Mouse (Mus musculus) liver, postnatal 0 days (tissue): ENCODE measurements around the gene Alox8.

Experiments used
- CTCF ChIP-seq: sonication (generic); IDR thresholded peaks from 2 replicates; pipeline ENCODE4 v1.5.1; 2016; ENCODE audit warnings: antibody characterized with exemption, low read depth
- EP300 ChIP-seq: IDR thresholded peaks from 2 replicates; pipeline ENCODE4 v1.6.1; 2016; ENCODE audit warnings: antibody characterized with exemption, low read depth, mild to moderate bottlenecking

DNA sequence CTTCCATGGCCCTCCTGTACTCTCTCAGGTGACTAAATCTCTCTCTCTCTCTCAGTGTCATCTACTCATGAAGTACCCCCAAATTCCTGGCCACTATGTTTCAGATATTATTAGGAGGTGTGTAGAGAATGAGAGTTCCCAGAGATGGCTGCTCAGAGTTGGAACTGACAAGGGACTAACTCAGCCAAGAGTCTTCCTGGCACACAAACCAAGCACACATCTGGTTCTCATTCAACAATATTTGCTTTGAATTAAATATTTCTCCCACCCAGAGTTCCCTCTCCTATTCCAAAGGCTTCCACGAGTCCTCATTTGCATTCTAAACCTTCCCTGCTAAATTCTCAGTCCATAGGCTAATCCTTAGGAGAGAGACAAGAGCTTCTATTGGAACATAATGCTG is 28.1 kb upstream of the Alox8 start:
- TF ChIP-seq CTCF (no peak), EP300 (no peak)
